Mouse (Mus musculus) heart, postnatal 0 days (tissue): ENCODE results near the gene Stard8.

Experiments
- CTCF ChIP-seq: IDR thresholded peaks from 2 replicates; pipeline ENCODE4 v1.5.1; 2016; ENCODE audit warnings: antibody characterized with exemption, control low read depth, low read depth
- EP300 ChIP-seq: IDR thresholded peaks from 2 replicates; pipeline ENCODE4 v1.6.1; 2016; ENCODE audit warnings: antibody characterized with exemption, low read depth

DNA sequence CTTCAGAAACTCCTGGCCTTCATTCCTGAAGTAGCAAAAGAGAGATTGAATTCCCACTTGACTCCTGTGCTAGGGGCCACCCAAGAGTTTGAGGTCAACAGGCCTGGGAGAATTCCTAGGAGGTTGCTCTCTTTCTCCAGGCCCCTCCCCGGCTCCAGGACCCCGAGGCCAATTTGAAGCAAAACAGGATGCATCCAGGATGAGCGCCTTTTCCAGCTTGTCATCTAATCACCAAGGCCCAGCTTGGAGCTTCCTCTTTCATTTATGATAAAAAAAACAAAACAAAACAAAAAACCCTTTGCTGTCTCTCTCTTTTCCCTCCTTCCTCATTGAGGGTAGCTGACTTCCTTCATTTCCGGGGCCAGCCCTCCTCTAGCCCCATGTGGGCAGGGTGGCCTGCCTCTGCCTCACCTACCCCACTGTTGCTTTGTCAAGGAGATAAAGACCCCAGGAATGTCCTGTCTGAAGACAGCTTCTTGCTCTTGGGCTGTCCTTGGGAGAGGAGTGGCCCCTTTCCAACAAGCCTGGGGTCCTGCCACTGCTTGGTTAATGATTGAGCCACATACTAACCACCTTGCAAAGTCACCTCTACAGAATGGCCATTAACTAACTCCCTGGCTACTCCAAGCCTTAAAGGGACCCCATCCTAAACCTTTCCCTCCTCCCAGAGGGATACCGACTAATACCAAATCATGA lies 43.5 kb downstream of the Stard8 start:
- TF ChIP-seq CTCF (no peak), EP300 (no peak)
